Mouse (Mus musculus) midbrain, embryonic 11.5 days (tissue): ENCODE measurements around the gene Ccdc71. TPM values are rescaled to one million over a fixed set of nuclear protein-coding genes. Genes with fewer than 3 reads are reported as not detected.

Source experiments
- ATAC-seq: fragments of 200-750 bp; cut with Nextera tagmentation; 2 replicates; pipeline ENCODE4 v1.8.0; 2017; ENCODE audit warnings: moderate TSS enrichment, moderate library complexity; ENCODE audit not compliant: low FRiP score
- DNase-seq: peaks from one replicate; pipeline ENCODE4 v3.0.0; 2015; ENCODE audit warnings: low spot score; ENCODE audit errors: missing footprints
- H3K27ac ChIP-seq: fragments of 300-500 bp; sonication (generic); 2 replicates; pipeline ENCODE4 v1.5.1; 2014; ENCODE audit warnings: low read depth, low read length
- H3K27me3 ChIP-seq: fragments of 300-500 bp; sonication (generic); 2 replicates; pipeline ENCODE4 v1.6.1; 2014; ENCODE audit warnings: mild to moderate bottlenecking, low read length, moderate library complexity, mixed read lengths; ENCODE audit not compliant: control insufficient read depth, insufficient read depth
- H3K36me3 ChIP-seq: fragments of 300-500 bp; sonication (generic); 2 replicates; pipeline ENCODE4 v1.6.1; 2014; ENCODE audit warnings: mild to moderate bottlenecking, low read length, moderate library complexity, mixed read lengths; ENCODE audit not compliant: control insufficient read depth, insufficient read depth
- H3K4me1 ChIP-seq: fragments of 300-500 bp; sonication (generic); 2 replicates; pipeline ENCODE4 v1.6.1; 2014; ENCODE audit warnings: low read length; ENCODE audit not compliant: control insufficient read depth, insufficient read depth
- H3K4me2 ChIP-seq: fragments of 300-500 bp; sonication (generic); 2 replicates; pipeline ENCODE4 v1.6.1; 2014; ENCODE audit warnings: mild to moderate bottlenecking, moderate library complexity
- H3K4me3 ChIP-seq: fragments of 300-500 bp; sonication (generic); 2 replicates; pipeline ENCODE4 v1.5.1; 2014; ENCODE audit warnings: low read depth, low read length
- H3K9ac ChIP-seq: fragments of 300-500 bp; sonication (generic); 2 replicates; pipeline ENCODE4 v1.6.1; 2014; ENCODE audit warnings: low read length
- H3K9me3 ChIP-seq: fragments of 300-500 bp; sonication (generic); 2 replicates; pipeline ENCODE4 v1.6.1; 2016; ENCODE audit warnings: low read length; ENCODE audit not compliant: control insufficient read depth
- WGBS: fragments of 180-500 bp; shearing (Covaris S2); extraction: QIAGEN DNeasy Blood & Tissue Kit; methylation state at CpG from one replicate; pipeline ENCODE4 v1.1.7; 2014; 5-methylcytosine and 5-hydroxymethylcytosine counted together
- polyA plus RNA-seq: library from polyadenylated mRNA; unstranded; fragments of >200 nt; fragmentation: Nextera tagmentation; extraction: Ambion mirVana; gene quantifications from 2 replicates; pipeline ENCODE4 v1.2.1, GENCODE M21; 2014

Gene Ccdc71
- polyA plus RNA-seq, 1 experiment from 2014 or later = 48.6 TPM

GRCm38 (mm10) chr9:108507619-108508434 lies 47.5 kb downstream of the Ccdc71 start, which contains the start of gene Qars:
TSS of gene Qars (plus strand) at chr9:108507706.
- Histone ChIP-seq H3K4me3 (peak within 1 kb of the TSS; percentile 54), H3K9ac (peak within 1 kb of the TSS; percentile 64), H3K36me3 (peaks cover 8% of the 10 kb centered on the region), H3K9me3 (no peaks in the 10 kb centered on the region), H3K27me3 (no peaks in the 10 kb centered on the region), H3K4me2 (peak within 1 kb of the TSS; percentile 82), H3K27ac (no peak within 1 kb of the TSS), H3K4me1 (peaks cover 7% of the 10 kb centered on the region)
- under 1% methylated on average over 37 of the region's 37 CpGs for WGBS
- DNase-seq (peak; percentile 98), ATAC-seq (peak; percentile 98)

GRCm38 (mm10) chr9:108508776-108509175 lies 48.4 kb downstream of the Ccdc71 start:
- peak overlapping the region; percentile 64 for H3K9ac ChIP-seq
- no peak overlapping the region for H3K27ac ChIP-seq
- DNase-seq (no peak), ATAC-seq (no peak)
- 87% methylated on average over 7 of the region's 7 CpGs for WGBS
- peak overlapping the region; percentile 54 for H3K4me3 ChIP-seq
- peak overlapping the region; percentile 82 for H3K4me2 ChIP-seq
- peaks cover 8% of the 10 kb centered on the region for H3K36me3 ChIP-seq
- no peaks in the 10 kb centered on the region for H3K27me3 ChIP-seq
- H3K4me1 ChIP-seq = peaks cover 7% of the 10 kb centered on the region
- no peaks in the 10 kb centered on the region for H3K9me3 ChIP-seq

Other genes starting within 250 kb of the Ccdc71 start
- gene Dag1, start 196.6 kb upstream of the Ccdc71 start, polyA plus RNA-seq = 48.8 and 55.2 TPM in 2 replicates
- gene Nicn1, start 170.1 kb upstream of the Ccdc71 start, polyA plus RNA-seq = 61.2 and 64.0 TPM in 2 replicates
- 24.2 and 27.1 TPM in 2 replicates for gene Amt, start 163.7 kb upstream of the Ccdc71 start, polyA plus RNA-seq
- gene Rhoa, start 154.4 kb upstream of the Ccdc71 start, polyA plus RNA-seq = 278 and 298 TPM in 2 replicates
- gene Tcta, start 154.4 kb upstream of the Ccdc71 start, polyA plus RNA-seq = 30.8 and 34.6 TPM in 2 replicates
- gene Gpx1, start 121.6 kb upstream of the Ccdc71 start, polyA plus RNA-seq = 796 and 834 TPM in 2 replicates
- gene Usp4, start 112.7 kb upstream of the Ccdc71 start, polyA plus RNA-seq = 130 and 140 TPM in 2 replicates
- gene 1700102P08Rik, start 67.7 kb upstream of the Ccdc71 start, polyA plus RNA-seq = 1.2 and 1.4 TPM in 2 replicates
- 0.89 and 1.6 TPM in 2 replicates for gene Ccdc36, start 32.0 kb upstream of the Ccdc71 start, polyA plus RNA-seq
- gene BC048562, start 24.0 kb upstream of the Ccdc71 start, polyA plus RNA-seq = not detected in 2 replicates
- 34.4 and 36.2 TPM in 2 replicates for gene Klhdc8b, start 1.1 kb downstream of the Ccdc71 start, polyA plus RNA-seq
- gene Lamb2, start 19.2 kb downstream of the Ccdc71 start, polyA plus RNA-seq = 20.1 and 21.4 TPM in 2 replicates
- 62.2 and 63.0 TPM in 2 replicates for gene Usp19, start 30.1 kb downstream of the Ccdc71 start, polyA plus RNA-seq
- 103 TPM in 2 replicates for gene Qars, start 47.2 kb downstream of the Ccdc71 start, polyA plus RNA-seq
- 160 and 175 TPM in 2 replicates for gene Qrich1, start 56.3 kb downstream of the Ccdc71 start, polyA plus RNA-seq
- 182 and 186 TPM in 2 replicates for gene Impdh2, start 99.8 kb downstream of the Ccdc71 start, polyA plus RNA-seq
- gene Ndufaf3, start 106.9 kb downstream of the Ccdc71 start, polyA plus RNA-seq = 51.7 and 51.9 TPM in 2 replicates
- gene Dalrd3, start 109.4 kb downstream of the Ccdc71 start, polyA plus RNA-seq = 158 and 172 TPM in 2 replicates
- gene Wdr6, start 118.2 kb downstream of the Ccdc71 start, polyA plus RNA-seq = 117 and 132 TPM in 2 replicates
- 7.2 and 9.8 TPM in 2 replicates for gene P4htm, start 137.1 kb downstream of the Ccdc71 start, polyA plus RNA-seq
- 46.9 and 50.9 TPM in 2 replicates for gene Arih2, start 188.9 kb downstream of the Ccdc71 start, polyA plus RNA-seq
- 31.2 and 33.3 TPM in 2 replicates for gene Slc25a20, start 201.6 kb downstream of the Ccdc71 start, polyA plus RNA-seq
- 58.0 and 58.2 TPM in 2 replicates for gene Prkar2a, start 228.8 kb downstream of the Ccdc71 start, polyA plus RNA-seq